ENCODE assay signal across 8 mouse cellular contexts in genomic region chr1:158554020-158554505, GRCm38 (mm10).
DNase-seq lines count a peak whose midpoint lies in the region; ATAC-seq and TF ChIP-seq lines count a peak whose summit lies in the region.
"Had no signal": no experiment of that assay in that cellular context is flagged by ENCODE, and none has a peak within 500 bp of the region (broad histone marks: within the 10 kb centered on the region; RNA-seq: fewer than 3 reads in every experiment).

No protein-coding gene starts in this region.

- no peaks in the 10 kb centered on the region for H3K27me3 ChIP-seq in lung, embryonic 14.5 days (ENCODE audit: insufficient read depth, low read length)
- no peaks in the 10 kb centered on the region for H3K27me3 ChIP-seq in forebrain, embryonic 16.5 days (replicated peaks; ENCODE audit: control insufficient read depth, insufficient read depth, low read length)
- no peaks in the 10 kb centered on the region for H3K27me3 ChIP-seq in limb, embryonic 13.5 days
- H3K27me3 ChIP-seq in stomach, embryonic 15.5 days (replicated peaks), result no peaks in the 10 kb centered on the region
- H3K27me3 ChIP-seq: liver, embryonic 13.5 days had no signal

- peak; percentile 87 for ATAC-seq in lung, embryonic 14.5 days (ENCODE audit: insufficient read depth)
- ATAC-seq in forebrain, embryonic 16.5 days, result peak; percentile 81
- 0 out of 2 replicates have a peak, but pooled peaks have one; percentile 48 for ATAC-seq in limb, embryonic 13.5 days (ENCODE audit: low FRiP score, low read depth)
- ATAC-seq in stomach, embryonic 15.5 days (ENCODE audit: insufficient read depth, low FRiP score, low read depth), result peak; percentile 31; the same call in 1 of the 2 replicates
- ATAC-seq in granulocyte monocyte progenitor cell, adult 5-6 weeks (replicated peaks; ENCODE audit: poor library complexity, severe bottlenecking), result no peak

- H3K4me1 ChIP-seq in lung, embryonic 14.5 days (ENCODE audit: insufficient read depth), result no peaks in the 10 kb centered on the region
- peaks cover 16% of the 10 kb centered on the region for H3K4me1 ChIP-seq in forebrain, embryonic 16.5 days (replicated peaks; ENCODE audit: control insufficient read depth, insufficient read depth, low read length)
- peaks cover 3% of the 10 kb centered on the region for H3K4me1 ChIP-seq in limb, embryonic 13.5 days
- H3K4me1 ChIP-seq in stomach, embryonic 15.5 days, result no peaks in the 10 kb centered on the region
- H3K4me1 ChIP-seq: liver, embryonic 13.5 days had no signal

- DNase-seq in lung, embryonic 14.5 days, result peak; percentile 70
- DNase-seq in lung, postnatal 25 days (ENCODE audit: low spot score), result no peak
- no peak for DNase-seq in spleen, postnatal 14 days (ENCODE audit: low spot score in 2 of 2)
- DNase-seq: liver, embryonic 13.5 days had no signal

- H3K4me2 ChIP-seq in lung, embryonic 14.5 days, result 0 out of 2 replicates have a peak overlapping the region, but pooled peaks have one; percentile 29
- H3K4me2 ChIP-seq in forebrain, embryonic 16.5 days (ENCODE audit: low read length), result no peak overlapping the region
- no peak overlapping the region for H3K4me2 ChIP-seq in limb, embryonic 13.5 days (replicated peaks)
- H3K4me2 ChIP-seq in stomach, embryonic 15.5 days, result no peak overlapping the region
- H3K4me2 ChIP-seq: liver, embryonic 13.5 days had no signal

- H3K27ac ChIP-seq in lung, embryonic 14.5 days (ENCODE audit: low read depth), result no peak overlapping the region
- peak overlapping the region; percentile 56; the same call in 1 of the 2 replicates for H3K27ac ChIP-seq in forebrain, embryonic 16.5 days (ENCODE audit: low read length)
- H3K27ac ChIP-seq in limb, embryonic 13.5 days, result no peak overlapping the region
- H3K27ac ChIP-seq in stomach, embryonic 15.5 days, result peak overlapping the region; percentile 16; the same call in 1 of the 2 replicates
- H3K27ac ChIP-seq: liver, embryonic 13.5 days had no signal

- H3K4me3 ChIP-seq in lung, embryonic 14.5 days (ENCODE audit: low read depth, low read length), result no peak overlapping the region
- H3K4me3 ChIP-seq in forebrain, embryonic 16.5 days (replicated peaks; ENCODE audit: low read length), result no peak overlapping the region
- H3K4me3 ChIP-seq in limb, embryonic 13.5 days, result no peak overlapping the region
- no peak overlapping the region for H3K4me3 ChIP-seq in stomach, embryonic 15.5 days (replicated peaks)
- H3K4me3 ChIP-seq: liver, embryonic 13.5 days had no signal

- H3K9ac ChIP-seq in lung, embryonic 14.5 days, result no peak overlapping the region
- H3K9ac ChIP-seq in forebrain, embryonic 16.5 days (replicated peaks; ENCODE audit: low read depth, low read length), result no peak overlapping the region
- no peak overlapping the region for H3K9ac ChIP-seq in limb, embryonic 13.5 days
- H3K9ac ChIP-seq in stomach, embryonic 15.5 days, result no peak overlapping the region
- H3K9ac ChIP-seq: liver, embryonic 13.5 days had no signal

- H3K36me3 ChIP-seq in lung, embryonic 14.5 days (ENCODE audit: insufficient read depth), result no peaks in the 10 kb centered on the region
- no peaks in the 10 kb centered on the region for H3K36me3 ChIP-seq in forebrain, embryonic 16.5 days (ENCODE audit: control insufficient read depth, insufficient read depth)
- H3K36me3 ChIP-seq in limb, embryonic 13.5 days, result no peaks in the 10 kb centered on the region
- H3K36me3 ChIP-seq in stomach, embryonic 15.5 days, result no peaks in the 10 kb centered on the region
- H3K36me3 ChIP-seq: liver, embryonic 13.5 days had no signal

- H3K9me3 ChIP-seq in lung, embryonic 14.5 days (ENCODE audit: low read depth, low read length), result no peaks in the 10 kb centered on the region
- no peaks in the 10 kb centered on the region for H3K9me3 ChIP-seq in forebrain, embryonic 16.5 days (ENCODE audit: control insufficient read depth, low read length)
- H3K9me3 ChIP-seq in limb, embryonic 13.5 days, result no peaks in the 10 kb centered on the region
- H3K9me3 ChIP-seq in stomach, embryonic 15.5 days, result no peaks in the 10 kb centered on the region
- H3K9me3 ChIP-seq: liver, embryonic 13.5 days had no signal

- WGBS in lung, embryonic 14.5 days, result 18% methylated on average over 6 of the region's 6 CpGs
- WGBS in forebrain, embryonic 16.5 days, result 5% methylated on average over 6 of the region's 6 CpGs
- WGBS in limb, embryonic 13.5 days, result 16% methylated on average over 6 of the region's 6 CpGs
- 19% methylated on average over 6 of the region's 6 CpGs for WGBS in stomach, embryonic 15.5 days

- no peak for TF ChIP-seq CTCF in lung, embryonic 14.5 days (IDR thresholded peaks at IDR 0.05; ENCODE audit: low read depth)

Comparison
In these comparisons a context has a peak if more than half of its experiments do, and no peak if none do; other contexts are left out.
1. H3K27ac ChIP-seq: peak in forebrain, embryonic 16.5 days (single experiment) and stomach, embryonic 15.5 days (single experiment); none in lung, embryonic 14.5 days (single experiment) and limb, embryonic 13.5 days (single experiment).